Mouse (Mus musculus) olfactory bulb, adult 2 months (tissue): ENCODE data around the gene Fam71e1. TPM values are rescaled to one million over a fixed set of nuclear protein-coding genes. Genes with fewer than 3 reads are reported as not detected.

Experiments used
- H3K27ac ChIP-seq: fragments of 200-500 bp; 2 replicates; pipeline ENCODE4 v1.5.1; 2012; ENCODE audit warnings: low read depth, low read length; ENCODE audit not compliant: insufficient read depth
- H3K4me1 ChIP-seq: fragments of 200-500 bp; 2 replicates; pipeline ENCODE4 v1.6.1; 2012; ENCODE audit warnings: low read length; ENCODE audit not compliant: control insufficient read depth, insufficient read depth
- H3K4me3 ChIP-seq: fragments of 200-500 bp; 2 replicates; pipeline ENCODE4 v1.5.1; 2012; ENCODE audit warnings: mild to moderate bottlenecking, low read depth, low read length, moderate library complexity; ENCODE audit not compliant: insufficient read depth
- CTCF ChIP-seq: fragments of 200-500 bp; IDR thresholded peaks from 2 replicates; pipeline ENCODE4 v1.5.1; 2012; ENCODE audit warnings: low read depth, mild to moderate bottlenecking, low read length, moderate library complexity; ENCODE audit not compliant: insufficient read depth
- POLR2A ChIP-seq: fragments of 200-500 bp; IDR thresholded peaks from 2 replicates; pipeline ENCODE4 v1.6.1; 2012; ENCODE audit warnings: mild to moderate bottlenecking, low read depth, low read length, moderate library complexity; ENCODE audit not compliant: insufficient read depth
- WGBS: fragments of 180-500 bp; shearing (Covaris S2); methylation state at CpG from one replicate; pipeline ENCODE4 v1.1.7; 2018; 5-methylcytosine and 5-hydroxymethylcytosine counted together
- polyA plus RNA-seq: library from polyadenylated mRNA; stranded (reverse); fragments of >200 nt; gene quantifications from 2 replicates; pipeline ENCODE4 v1.2.4, GENCODE M21; 2012; ENCODE audit warnings: low replicate concordance; ENCODE audit not compliant: missing spikeins, insufficient read depth, insufficient read length

Fam71e1 gene
- polyA plus RNA-seq, 1 experiment, result not detected

DNA sequence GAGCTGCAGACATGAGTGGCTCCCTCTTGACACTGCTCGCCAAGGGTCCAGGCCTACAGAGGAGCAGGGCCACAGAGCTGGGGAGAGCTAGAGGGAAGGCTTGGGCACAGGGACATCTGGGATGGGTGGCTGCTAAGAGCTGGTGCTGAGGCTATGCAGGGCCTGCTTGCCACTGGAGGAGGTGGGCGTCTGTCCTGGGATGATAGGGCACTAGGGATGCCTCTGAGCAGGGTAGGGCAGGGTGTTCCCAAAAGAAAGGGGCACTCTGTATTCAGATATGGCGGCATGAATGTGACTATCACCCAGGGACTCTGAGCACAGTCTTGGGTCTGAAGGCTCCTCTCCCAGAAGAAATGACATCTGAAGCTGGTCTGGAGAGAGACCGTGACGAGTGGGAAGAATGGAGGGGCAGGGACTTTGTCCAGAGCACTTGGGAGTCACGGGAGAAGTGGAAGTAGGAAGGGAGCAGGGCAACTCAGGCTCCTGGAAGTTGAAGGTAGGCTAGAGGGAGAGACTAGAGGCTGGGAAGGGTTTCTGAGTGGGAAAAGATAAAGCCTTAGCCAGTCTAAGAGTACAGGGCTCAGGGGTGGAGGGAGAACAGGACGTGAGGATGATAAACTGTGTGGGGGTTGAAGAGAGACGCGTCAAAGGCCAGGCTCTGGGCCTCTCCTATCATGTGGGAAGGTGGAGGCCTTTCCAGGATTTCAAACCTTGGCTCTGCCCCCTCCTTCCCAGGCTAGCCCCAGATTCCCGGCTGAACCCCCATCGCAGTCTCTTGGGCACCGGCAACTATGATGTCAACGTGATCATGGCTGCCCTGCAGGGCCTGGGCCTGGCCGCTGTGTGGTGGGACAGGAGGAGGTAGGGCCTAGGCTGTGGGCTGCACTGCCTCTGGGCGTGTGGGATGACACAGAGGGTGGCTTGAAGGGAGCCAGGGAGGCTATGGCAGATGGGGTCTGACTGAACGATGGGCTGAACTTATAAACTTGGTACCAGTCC, 26.4 kb upstream of the Fam71e1 start:
- peaks cover 40% of the 10 kb centered on the region for H3K4me1 ChIP-seq
- TF ChIP-seq CTCF, result no peak
- no peak for TF ChIP-seq POLR2A
- no peak overlapping the region for H3K27ac ChIP-seq
- no peak overlapping the region for H3K4me3 ChIP-seq
- 85% methylated on average over 16 of the region's 16 CpGs for WGBS

DNA sequence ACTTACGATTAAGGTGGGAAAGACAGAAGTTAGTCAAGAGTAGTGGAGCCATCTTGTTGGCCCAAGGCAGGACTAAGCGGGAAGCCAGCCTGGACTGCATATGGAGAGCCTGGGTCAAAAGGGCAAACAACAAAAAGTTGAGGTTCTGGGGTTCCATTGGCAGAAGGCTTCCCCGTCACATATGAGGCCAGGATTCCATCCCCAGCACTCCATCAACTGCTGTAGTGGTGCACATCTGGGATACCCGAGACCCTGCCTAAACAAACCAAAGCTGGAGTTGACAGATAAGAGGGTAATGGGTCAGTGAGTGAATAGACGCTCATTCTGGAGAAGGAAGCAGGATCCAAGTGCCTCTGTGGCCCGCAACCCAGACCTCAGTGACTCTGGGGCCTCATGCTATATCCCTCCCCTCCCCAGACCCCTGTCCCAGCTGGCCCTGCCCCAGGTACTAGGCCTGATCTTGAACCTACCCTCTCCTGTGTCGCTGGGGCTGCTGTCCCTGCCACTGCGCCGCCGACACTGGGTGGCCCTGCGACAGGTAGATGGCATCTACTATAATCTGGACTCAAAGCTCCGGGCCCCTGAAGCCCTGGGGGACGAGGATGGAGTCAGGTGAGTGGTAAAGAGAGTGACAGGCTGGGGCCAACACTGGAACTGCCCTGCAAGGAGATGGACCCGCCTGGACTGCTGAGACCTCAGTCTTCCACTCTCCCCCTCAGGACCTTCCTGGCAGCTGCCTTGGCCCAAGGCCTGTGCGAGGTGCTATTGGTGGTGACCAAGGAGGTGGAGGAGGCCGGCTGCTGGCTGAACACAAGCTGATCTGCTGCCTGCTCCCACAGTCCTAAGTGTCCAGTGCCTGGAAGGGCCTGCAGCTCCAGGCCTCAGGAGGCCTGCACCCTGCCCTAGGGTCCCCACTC, 25.4 kb upstream of the Fam71e1 start:
- Histone ChIP-seq H3K4me1 (peaks cover 39% of the 10 kb centered on the region), H3K4me3 (no peak overlapping the region), H3K27ac (no peak overlapping the region)
- TF ChIP-seq CTCF (no peak), POLR2A (no peak)
- 90% methylated on average over 16 of the region's 16 CpGs for WGBS

GRCm38 (mm10) chr7:44471880-44472557, 24.4 kb upstream of the Fam71e1 start:
- Histone ChIP-seq H3K27ac (no peak overlapping the region), H3K4me1 (peaks cover 31% of the 10 kb centered on the region), H3K4me3 (no peak overlapping the region)
- 36% methylated on average over 6 of the region's 6 CpGs for WGBS
- no peak for TF ChIP-seq CTCF
- no peak for TF ChIP-seq POLR2A

GRCm38 (mm10) chr7:44472558-44472885, 23.9 kb upstream of the Fam71e1 start:
- Histone ChIP-seq H3K4me1 (peaks cover 30% of the 10 kb centered on the region), H3K4me3 (no peak overlapping the region), H3K27ac (peak overlapping the region; percentile 57; the same call in 1 of the 2 replicates)
- TF ChIP-seq POLR2A, result no peak
- no peak for TF ChIP-seq CTCF
- WGBS, result 54% methylated on average over 1 of the region's 1 CpGs

DNA sequence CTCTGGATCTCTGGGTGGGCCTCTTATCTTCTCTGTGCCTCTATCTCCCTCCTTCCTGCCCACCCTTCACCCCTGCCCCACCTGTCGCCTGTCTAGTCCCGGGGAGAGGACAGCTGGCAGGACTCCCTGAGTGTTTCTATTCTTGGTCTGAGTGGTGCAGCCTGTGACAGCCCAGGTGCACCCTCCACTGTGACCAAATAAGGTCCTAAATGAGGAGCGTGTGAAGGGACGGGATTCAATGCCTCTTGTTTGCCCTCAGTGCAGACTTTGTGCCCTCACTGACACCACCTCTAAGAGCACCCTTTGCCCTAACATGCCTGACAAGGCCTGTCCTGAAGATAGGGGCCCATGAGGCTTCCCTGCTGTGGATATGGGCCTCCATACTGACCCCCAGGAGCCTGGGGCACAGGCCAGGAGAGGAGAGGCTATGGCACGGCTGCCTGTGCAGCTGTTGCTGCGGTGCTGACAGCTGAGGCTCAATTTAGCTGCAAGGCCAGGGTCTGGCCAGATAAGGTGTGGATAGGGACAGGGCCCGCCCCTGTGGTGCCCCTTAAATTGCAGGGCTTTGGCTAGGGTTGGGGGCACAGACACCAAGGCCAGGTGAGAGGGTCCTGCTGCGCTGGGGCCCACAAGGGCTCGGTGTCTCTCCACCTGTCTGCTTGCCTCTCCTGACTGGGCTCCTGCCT, 23.3 kb upstream of the Fam71e1 start:
- peak overlapping the region; percentile 57; the same call in 1 of the 2 replicates for H3K27ac ChIP-seq
- no peak overlapping the region for H3K4me3 ChIP-seq
- 71% methylated on average over 9 of the region's 9 CpGs for WGBS
- peaks cover 30% of the 10 kb centered on the region for H3K4me1 ChIP-seq
- TF ChIP-seq POLR2A (no peak), CTCF (no peak)

DNA sequence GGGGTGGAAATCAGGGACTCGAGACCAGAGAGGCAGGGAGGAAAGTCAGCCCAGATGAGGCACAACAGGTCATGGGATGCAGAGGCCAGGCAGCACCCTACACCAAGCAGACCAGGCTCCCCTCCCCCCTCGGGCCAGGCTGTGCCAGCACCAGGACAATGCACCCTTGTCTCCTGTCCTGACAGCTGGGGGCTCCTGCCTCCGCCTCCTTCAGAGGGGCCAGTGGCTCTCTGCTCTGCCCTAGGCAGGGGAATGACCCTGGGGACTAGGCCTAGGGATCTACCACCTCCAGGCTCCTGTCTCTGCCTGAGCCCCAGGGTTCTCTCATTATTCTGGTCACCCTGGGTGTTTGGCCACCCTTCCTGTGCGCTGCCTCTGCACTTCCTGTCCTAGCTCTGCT, 22.0 kb upstream of the Fam71e1 start:
- Histone ChIP-seq H3K4me1 (peaks cover 22% of the 10 kb centered on the region), H3K27ac (peak overlapping the region; percentile 53; the same call in 1 of the 2 replicates), H3K4me3 (no peak overlapping the region)
- TF ChIP-seq CTCF, result no peak
- no peak for TF ChIP-seq POLR2A
- WGBS, result 30% methylated on average over 4 of the region's 4 CpGs

GRCm38 (mm10) chr7:44475046-44475614, 21.3 kb upstream of the Fam71e1 start:
- TF ChIP-seq CTCF, result no peak
- no peak for TF ChIP-seq POLR2A
- WGBS, result 23% methylated on average over 5 of the region's 5 CpGs

DNA sequence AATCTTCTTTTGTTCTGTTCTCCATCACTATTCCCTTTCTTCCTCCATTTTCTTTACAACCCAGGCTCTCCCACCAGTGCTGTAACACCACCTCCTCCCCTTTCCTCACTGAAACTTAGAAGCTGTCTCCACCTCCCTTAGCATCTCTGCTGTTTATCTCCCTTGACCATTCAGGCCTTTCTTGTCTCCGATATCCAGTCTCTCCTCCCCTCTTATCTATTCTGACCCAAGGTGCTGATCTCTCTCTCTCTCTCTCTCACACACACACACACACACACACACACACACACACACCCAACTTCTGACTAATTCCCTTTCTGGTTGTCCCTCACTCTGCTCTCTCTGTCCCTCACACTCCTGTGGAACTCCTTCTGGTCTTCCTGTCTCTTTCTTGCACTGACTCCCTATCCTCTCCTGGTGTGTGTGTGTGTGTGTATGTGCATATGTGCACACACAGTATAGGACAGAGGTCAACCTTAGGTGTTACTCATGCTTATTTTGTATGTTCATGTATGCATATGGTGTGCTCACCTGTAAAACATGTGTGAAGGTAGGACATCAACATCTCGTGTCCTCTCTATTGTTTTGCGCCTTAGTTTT, 13.4 kb upstream of the Fam71e1 start:
- 78% methylated on average over 3 of the region's 3 CpGs for WGBS
- Histone ChIP-seq H3K4me3 (no peak overlapping the region), H3K4me1 (peaks cover 10% of the 10 kb centered on the region; the same call in 1 of the 2 replicates), H3K27ac (no peak overlapping the region)
- TF ChIP-seq POLR2A (no peak), CTCF (no peak)

More at GRCm38 (mm10) chr7:44475046-44475614, 21.3 kb upstream of the Fam71e1 start:
- Histone ChIP-seq H3K4me3 (no peak overlapping the region), H3K4me1 (peaks cover 22% of the 10 kb centered on the region), H3K27ac (peak overlapping the region; percentile 4; the same call in 1 of the 2 replicates)
